Mouse (Mus musculus) testis, adult 2 months (tissue): ENCODE results near the gene Ezh1.

Experiments used
- CTCF ChIP-seq: fragments of 200-500 bp; IDR thresholded peaks from 2 replicates; pipeline ENCODE4 v1.5.1; 2012; ENCODE audit warnings: low read depth, mild to moderate bottlenecking, inconsistent platforms, low read length, moderate library complexity; ENCODE audit not compliant: control insufficient read depth, insufficient read depth, insufficient replicate concordance
- POLR2A ChIP-seq: fragments of 200-500 bp; IDR thresholded peaks from 2 replicates; pipeline ENCODE4 v1.6.1; 2012; ENCODE audit warnings: low read depth, mild to moderate bottlenecking, inconsistent platforms, low read length, moderate library complexity; ENCODE audit not compliant: control insufficient read depth

- no peak for TF ChIP-seq CTCF
- TF ChIP-seq POLR2A, result no peak
Observed at GRCm38 (mm10) chr11:101245071-101245470, 18.8 kb upstream of the Ezh1 start.
